Mouse (Mus musculus) spleen, postnatal 14 days (tissue): ENCODE results near the gene Isg20.

Experiments
- DNase-seq, 2 experiments: peaks; one replicate each; pipeline ENCODE4 v3.0.0; 2021 to 2022; ENCODE audit warnings: low spot score in 2 of 2

The Isg20 gene

GRCm38 (mm10) chr7:78903174-78903870 lies 9.9 kb upstream of the Isg20 start:
- no peak for DNase-seq

DNA sequence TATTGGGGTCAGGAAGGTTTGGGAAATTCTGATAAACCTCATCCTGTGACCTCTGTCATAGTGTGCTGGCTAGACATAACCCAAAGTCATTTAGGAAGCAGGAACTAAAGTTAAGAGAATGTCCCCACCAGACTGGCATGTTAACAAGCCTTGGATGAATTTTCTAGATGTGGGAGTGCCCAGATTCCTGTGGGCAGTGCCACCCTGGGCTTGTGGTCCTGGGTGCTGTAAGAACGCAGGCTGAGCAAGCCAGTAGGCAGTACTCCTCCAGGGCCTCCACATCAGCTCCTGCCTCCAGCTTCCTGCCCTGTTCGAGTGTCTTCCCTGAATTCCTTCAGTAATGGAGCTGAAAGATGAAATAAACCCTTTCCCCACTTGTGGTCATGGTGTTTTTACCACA lies 9.0 kb upstream of the Isg20 start:
- DNase-seq = no peak

DNA sequence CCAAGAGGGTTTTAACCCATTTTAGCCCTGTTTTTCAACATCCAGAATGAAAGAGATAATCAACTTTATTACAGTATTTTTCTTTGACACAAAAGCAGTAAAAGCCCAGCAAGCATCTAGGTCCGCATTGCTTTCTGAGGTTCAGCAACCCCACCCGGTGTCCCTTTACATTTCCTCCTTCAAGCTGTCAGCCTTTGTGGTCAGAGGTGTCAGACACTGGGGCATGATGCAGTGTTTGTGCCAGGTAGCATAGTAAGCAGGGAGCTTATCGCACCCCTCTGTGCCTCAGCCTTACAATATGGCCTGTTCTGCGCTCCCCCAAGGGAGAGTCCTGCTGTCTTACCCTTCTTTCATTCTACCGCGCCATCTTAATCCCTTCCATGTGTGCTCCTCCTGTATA lies 4.2 kb upstream of the Isg20 start:
- no peak for DNase-seq

DNA sequence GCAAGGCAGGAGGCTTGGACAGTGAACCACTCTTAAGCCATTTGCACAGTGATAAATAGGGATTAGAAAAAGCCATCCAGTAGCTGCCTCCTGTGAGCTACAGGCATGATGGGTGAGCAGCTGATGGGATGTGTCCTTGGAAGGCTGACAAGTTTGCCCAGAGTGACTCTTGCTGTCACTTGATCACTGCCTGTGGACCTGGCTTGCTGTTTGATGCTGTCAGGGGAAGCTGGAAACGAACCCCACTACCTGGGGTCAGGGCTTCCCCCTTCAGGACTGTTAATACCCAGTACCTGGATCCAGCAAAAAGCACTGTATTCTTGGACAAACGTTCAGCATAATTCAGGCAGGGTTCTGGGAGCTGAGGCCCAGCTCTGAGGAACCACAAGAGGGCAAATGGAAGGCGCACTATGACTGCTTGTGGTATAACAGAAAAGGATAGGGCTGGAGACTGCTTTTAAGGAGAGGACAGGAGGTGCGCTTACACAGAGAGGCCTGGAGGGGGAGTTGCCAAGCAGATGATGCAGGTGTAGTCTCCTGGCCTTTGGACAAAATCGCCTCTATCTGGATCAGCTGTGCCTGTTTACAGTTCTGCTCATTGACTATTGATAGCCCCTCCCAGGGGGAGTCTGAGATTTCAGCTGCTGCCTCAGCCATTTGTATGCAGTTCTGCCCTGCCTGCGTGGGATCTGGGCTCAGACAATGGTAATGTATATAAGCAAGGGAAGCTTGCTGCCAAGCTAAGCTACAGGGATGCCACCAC lies 2.7 kb upstream of the Isg20 start:
- no peak for DNase-seq

DNA sequence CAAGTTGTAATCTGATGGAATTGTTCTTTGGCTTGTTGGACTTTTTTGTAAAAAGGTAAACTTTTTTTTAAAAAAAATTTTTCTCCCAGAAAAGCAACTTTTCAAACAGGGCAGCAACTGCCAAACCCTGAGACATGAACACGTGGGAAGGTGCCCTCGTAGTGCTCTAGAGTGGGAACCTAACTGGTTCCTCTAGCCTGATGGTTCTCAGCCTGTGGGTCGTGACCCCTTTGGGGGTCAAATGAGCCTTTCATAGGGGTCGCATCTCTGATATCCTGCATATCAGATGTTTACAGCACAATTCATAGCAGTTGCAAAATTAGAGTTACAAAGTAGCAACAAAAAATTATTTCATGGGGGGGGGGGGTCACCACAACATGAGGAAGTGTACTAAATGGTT lies 2.0 kb upstream of the Isg20 start:
- DNase-seq = no peak

GRCm38 (mm10) chr7:78912253-78912973 lies 811 bp upstream of the Isg20 start:
- DNase-seq = peak; percentile 22 to 43

DNA sequence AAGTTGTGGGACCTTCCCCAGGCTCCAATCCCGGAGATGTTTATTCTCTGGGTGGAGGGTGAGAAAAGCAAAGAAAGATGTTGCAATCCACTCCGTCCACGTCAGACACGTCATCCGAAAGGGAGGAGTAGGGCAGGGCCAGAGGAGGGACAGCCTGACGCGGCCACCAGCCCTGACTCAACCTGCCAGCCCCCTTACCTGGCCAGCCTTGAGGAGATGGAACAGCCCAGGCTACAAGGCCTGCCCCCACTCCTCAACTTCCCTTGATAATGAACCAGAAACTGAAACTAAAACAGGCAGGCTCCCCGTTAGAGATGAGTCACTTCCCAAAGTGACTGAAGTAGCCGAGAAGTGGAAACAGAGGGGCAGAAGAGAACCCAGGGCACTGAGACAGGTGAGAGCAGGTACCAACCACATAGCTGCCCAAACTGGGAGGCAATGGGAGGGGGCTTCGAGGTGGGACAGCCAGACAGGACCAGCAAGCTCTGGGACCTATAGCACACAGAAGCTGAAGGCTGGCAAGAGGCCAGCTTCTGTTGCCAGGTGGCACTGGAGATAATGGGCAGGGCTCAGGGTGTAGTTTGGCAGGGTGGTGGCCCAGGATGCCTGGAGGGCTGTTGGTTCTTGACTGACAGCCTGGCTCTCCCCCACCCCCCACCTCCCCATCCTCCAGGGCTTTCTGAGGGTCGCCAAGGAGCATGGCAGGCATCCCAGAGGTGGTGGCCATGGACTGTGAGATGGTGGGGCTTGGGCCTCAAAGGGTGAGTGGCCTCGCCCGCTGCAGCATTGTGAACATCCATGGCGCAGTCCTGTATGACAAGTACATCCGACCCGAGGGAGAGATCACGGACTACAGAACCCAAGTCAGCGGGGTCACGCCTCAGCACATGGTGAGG lies 673 bp downstream of the Isg20 start:
- DNase-seq = peak; percentile 76 to 77

GRCm38 (mm10) chr7:78914545-78914845 lies 1.3 kb downstream of the Isg20 start:
- no peak for DNase-seq

GRCm38 (mm10) chr7:78914896-78915510 lies 1.8 kb downstream of the Isg20 start:
- DNase-seq = peak; percentile 48 to 57

DNA sequence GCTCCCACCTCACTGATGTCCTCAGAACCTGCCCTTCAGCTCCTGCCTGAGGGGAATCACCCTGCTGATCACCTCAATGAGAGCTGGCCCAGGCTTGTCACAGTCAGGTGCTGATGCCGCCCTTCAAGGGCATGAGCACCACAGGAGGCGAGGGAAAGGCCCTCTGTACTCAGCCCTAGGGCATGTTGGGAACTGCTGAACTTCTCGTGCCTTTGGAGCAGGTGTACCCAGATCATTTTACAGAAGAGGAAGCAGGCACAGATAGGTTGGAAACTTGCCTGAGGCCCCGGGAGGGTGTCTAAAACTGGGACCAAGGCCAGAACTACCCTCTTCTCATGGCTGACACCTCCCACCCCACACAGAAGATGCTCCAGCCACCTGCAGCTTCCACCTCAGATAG lies 5.5 kb downstream of the Isg20 start:
- no peak for DNase-seq

GRCm38 (mm10) chr7:78922506-78922905 lies 9.3 kb downstream of the Isg20 start:
- no peak for DNase-seq

GRCm38 (mm10) chr7:78924300-78924699 lies 11.1 kb downstream of the Isg20 start:
- peak; percentile 47 to 63 for DNase-seq

DNA sequence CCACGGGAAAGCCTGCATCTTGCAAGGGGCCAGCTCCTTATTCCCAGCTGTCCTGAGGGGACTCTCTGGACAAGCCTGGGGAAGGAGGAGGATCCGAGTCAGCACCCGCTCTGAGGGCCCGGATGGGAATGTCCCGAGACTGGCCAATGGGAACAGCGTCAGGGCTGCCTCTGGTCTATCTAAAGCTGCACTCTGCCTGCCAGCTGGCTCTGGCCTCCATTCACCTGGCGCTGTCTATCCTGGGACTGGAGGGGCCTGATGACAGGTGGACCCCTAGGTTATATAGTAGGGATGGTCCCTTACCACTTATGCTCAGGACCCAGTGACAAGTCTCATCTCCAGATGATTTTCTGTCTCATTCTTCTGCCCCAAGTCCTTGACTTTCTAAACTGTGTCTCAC lies 11.6 kb downstream of the Isg20 start:
- DNase-seq = no peak

DNA sequence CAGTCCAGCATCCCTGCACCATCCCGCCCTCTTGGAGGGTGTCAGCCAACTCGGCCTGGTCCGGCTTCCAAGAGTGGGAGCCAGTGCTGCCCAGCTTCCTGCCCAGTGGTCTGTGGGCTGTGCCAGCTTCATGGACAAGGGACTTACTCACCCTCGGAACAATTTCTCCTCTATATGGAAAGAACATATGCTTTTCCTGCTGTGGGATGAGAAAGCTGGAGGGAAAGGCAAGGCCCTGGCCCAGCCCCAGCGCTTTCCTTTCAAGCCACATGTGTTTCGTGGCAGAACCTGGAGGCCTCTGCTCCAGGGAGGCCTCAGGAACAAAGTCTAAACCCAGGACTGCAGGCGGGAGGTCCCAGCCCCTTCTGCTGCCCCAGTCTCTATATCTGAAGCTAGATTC lies 12.5 kb downstream of the Isg20 start:
- DNase-seq = no peak

DNA sequence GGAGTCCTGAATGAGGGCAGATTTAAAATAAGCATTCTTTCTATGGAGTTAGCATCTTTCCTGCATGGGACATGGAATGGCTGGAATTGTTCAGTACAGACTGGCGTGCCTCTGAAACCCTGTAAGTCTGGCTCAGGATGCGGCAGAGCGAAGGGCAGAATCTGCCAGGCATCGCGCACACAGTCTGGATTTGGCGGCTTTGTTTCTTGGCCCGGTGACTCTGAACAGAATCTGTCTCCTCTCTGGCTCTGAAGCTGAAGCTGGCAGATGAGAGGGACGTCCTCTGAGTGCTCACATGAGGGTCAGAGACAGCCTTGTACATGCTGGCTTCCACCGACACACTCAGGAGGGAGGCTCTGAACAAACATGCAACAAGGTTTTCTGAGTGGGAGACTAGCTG lies 12.9 kb downstream of the Isg20 start:
- no peak for DNase-seq

DNA sequence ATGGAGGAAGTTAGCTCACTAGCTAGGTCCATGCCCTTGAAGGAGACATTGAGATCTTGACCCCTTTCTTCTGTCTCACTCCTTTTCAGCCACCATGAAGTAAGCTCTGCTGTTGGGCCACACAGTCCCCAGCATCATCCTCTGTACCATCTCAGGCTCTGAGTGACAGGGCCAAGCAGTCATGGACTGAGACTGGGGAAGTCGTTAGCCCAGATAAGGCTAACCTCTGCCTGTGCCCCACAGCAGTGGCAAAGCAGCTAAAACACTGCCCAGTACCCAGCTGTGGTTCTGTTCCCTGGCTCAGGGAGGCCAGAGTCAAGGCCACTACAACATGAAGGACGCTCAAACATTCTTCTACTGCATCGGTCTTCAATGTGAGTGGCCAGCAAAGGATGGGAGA lies 14.0 kb downstream of the Isg20 start:
- no peak for DNase-seq

GRCm38 (mm10) chr7:78938957-78939602 lies 25.9 kb downstream of the Isg20 start:
- DNase-seq = no peak

DNA sequence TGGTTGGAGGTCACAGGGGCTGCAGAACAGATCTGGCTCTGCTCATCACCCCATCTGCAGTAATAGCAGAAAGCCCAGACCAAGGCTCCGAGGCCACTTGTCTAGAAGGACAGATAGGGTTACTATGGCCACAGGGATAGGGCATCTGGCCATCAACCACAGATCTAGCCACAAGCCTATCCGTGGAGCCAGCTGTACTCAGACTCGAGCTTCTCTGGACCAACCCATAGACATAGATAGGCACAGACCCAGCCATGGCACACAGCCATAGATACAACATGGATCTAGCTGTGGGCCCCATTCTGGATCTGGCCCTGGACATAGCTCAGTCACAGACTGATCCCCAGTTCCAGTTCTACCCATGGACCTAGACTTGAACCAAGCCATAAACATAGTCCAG lies 27.7 kb downstream of the Isg20 start:
- peak; percentile 41 to 48 for DNase-seq

DNA sequence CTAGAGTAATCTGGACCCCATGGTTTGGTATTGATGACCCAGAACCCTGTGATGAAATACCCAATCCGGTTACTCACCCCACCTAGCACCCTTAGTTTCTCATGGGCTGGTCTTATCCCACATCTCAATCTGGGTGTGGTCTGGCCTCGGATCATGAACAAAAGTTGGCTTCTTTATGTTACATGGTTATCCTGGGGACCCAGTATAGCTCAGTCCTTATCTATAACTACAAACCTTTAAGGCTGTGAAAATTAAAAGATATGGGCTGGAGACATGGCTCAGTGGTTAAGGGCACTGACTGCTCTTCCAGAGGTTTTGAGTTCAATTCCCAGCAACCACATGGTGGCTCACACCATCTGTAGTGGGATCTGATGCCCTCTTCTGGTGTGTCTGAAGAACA lies 29.3 kb downstream of the Isg20 start:
- DNase-seq = no peak

GRCm38 (mm10) chr7:78953886-78954572 lies 40.8 kb downstream of the Isg20 start:
- no peak for DNase-seq
